ENCODE assay signal across 16 mouse cellular contexts in the genomic region with DNA sequence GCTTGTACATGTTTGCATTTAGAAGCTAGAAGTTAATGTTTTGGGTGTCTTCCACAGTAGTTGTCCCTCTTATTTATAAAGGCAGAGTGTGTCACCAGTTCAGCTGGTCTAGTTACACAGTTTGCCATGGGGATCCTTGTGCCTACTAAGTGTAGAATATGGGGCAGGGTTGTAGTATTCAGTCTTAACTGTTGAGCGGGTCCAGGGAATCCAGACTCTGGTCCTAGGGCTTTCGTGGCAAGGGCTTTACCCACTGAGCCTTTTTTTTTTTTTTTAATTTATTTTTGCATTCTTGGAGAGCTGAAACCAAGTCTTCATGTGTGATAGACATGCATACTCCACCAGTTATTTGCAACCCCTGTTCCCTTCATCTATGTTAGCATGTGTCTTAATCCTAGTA.
"Had no signal": no experiment of that assay in that cellular context is flagged by ENCODE, and none has a peak within 500 bp of the region (broad histone marks: within the 10 kb centered on the region; RNA-seq: fewer than 3 reads in every experiment).

No protein-coding gene starts in this region.

- DNase-seq: retina, postnatal 1 day; right cerebral cortex, adult 18-20 months; right cerebral cortex, postnatal 14 days; right cerebral cortex, postnatal 25 days; right cerebral cortex, postnatal 4 days; spleen, adult 18-20 months; thymus, adult 18-20 months; thymus, adult 2 months; thymus, postnatal 14 days; thymus, postnatal 25 days; thymus, postnatal 36 days; thymus, postnatal 4 days had no signal

- H3K27ac ChIP-seq: neural tube, embryonic 13.5 days; neural tube, embryonic 15.5 days; stomach, embryonic 15.5 days; stomach, postnatal 0 days had no signal

- H3K9me3 ChIP-seq: neural tube, embryonic 13.5 days; neural tube, embryonic 15.5 days; stomach, embryonic 15.5 days had no signal

- H3K27me3 ChIP-seq: neural tube, embryonic 13.5 days; neural tube, embryonic 15.5 days; stomach, embryonic 15.5 days had no signal

- H3K4me2 ChIP-seq: neural tube, embryonic 13.5 days; neural tube, embryonic 15.5 days; stomach, embryonic 15.5 days had no signal

- H3K4me1 ChIP-seq: neural tube, embryonic 13.5 days; neural tube, embryonic 15.5 days; stomach, embryonic 15.5 days had no signal

- H3K4me3 ChIP-seq: neural tube, embryonic 13.5 days; neural tube, embryonic 15.5 days; stomach, embryonic 15.5 days had no signal

- H3K9ac ChIP-seq: neural tube, embryonic 13.5 days; neural tube, embryonic 15.5 days; stomach, embryonic 15.5 days had no signal
